Mouse (Mus musculus) olfactory bulb, adult 2 months (tissue): ENCODE results near the gene Dgkb.

Experiments used
- CTCF ChIP-seq: fragments of 200-500 bp; IDR thresholded peaks from 2 replicates; pipeline ENCODE4 v1.5.1; 2012; ENCODE audit warnings: low read depth, mild to moderate bottlenecking, low read length, moderate library complexity; ENCODE audit not compliant: insufficient read depth
- POLR2A ChIP-seq: fragments of 200-500 bp; IDR thresholded peaks from 2 replicates; pipeline ENCODE4 v1.6.1; 2012; ENCODE audit warnings: mild to moderate bottlenecking, low read depth, low read length, moderate library complexity; ENCODE audit not compliant: insufficient read depth

GRCm38 (mm10) chr12:38374159-38374558 lies 556.6 kb downstream of the Dgkb start:
- TF ChIP-seq POLR2A = no peak
- TF ChIP-seq CTCF = no peak
